Mouse (Mus musculus): ENCODE results near the gene Cdsn. TPM values are rescaled to one million over a fixed set of nuclear protein-coding genes. Genes with fewer than 3 reads are reported as not detected.

The Cdsn gene
- total RNA-seq, 1 experiment, result 1.1 TPM

DNA sequence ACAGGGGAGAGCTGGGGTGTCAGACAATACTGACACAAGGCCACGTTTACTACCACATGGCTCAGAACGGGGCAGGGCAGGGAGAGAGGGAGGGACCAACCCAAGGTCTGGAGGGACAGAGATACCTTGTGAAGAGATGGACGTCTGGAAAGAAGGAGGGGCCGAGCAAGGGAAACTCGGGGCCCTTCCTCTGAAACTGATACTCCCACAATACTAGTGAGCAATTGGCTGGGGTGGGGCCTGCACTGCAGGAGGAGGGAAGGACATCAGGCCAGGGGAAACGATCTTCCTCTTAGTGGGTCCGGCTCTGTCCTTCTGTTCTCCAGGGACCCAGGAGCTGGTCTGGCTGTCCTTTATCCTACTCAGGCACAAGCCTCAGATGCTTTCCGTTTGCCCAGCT is 1.1 kb upstream of the Cdsn start:
- Histone ChIP-seq H3K4me1 (ENCODE audit: control insufficient read depth in 2 of 2, insufficient read depth in 2 of 2, low read length in 2 of 2, poor library complexity in 1 of 2) (peaks cover 3 to 32% of the 10 kb centered on the region in 2 experiments; a peak in 1 of 4 replicates), H3K4me3 (ENCODE audit: insufficient read depth in 1 of 2, low read depth in 1 of 2, low read length in 2 of 2, poor library complexity in 1 of 2, severe bottlenecking in 1 of 2) (no peak overlapping the region), H3K36me3 (ENCODE audit: control insufficient read depth, insufficient read depth, low read length, poor library complexity, severe bottlenecking) (no peaks in the 10 kb centered on the region), H3K27ac (ENCODE audit: insufficient read depth, low read depth, low read length, poor library complexity, severe bottlenecking) (no peak overlapping the region), H3K9me3 (ENCODE audit: control insufficient read depth, insufficient read depth, low read depth, low read length) (no peaks in the 10 kb centered on the region), H3K9ac (ENCODE audit: insufficient read depth, low read depth, low read length, poor library complexity, severe bottlenecking) (no peak overlapping the region)
- TF ChIP-seq HCFC1 (IDR thresholded peaks at IDR 0.05; ENCODE audit: borderline replicate concordance, insufficient read depth, low read length), result no peak
- no peak for TF ChIP-seq CHD2 (IDR thresholded peaks at IDR 0.05; ENCODE audit: low read depth, low read length)
- no peak for TF ChIP-seq MAFK (IDR thresholded peaks at IDR 0.05; ENCODE audit: insufficient read depth, low read depth, low read length)
- no peak for TF ChIP-seq ZNF384 (IDR thresholded peaks at IDR 0.05; ENCODE audit: low read depth, low read length)
- TF ChIP-seq ZC3H11A (IDR thresholded peaks at IDR 0.05; ENCODE audit: borderline replicate concordance, low read depth, low read length), result no peak
- DNase-seq (ENCODE audit: low read depth, low spot score), result no peak
- in situ Hi-C loops (cut with MboI; ENCODE audit: low sequenced_read_pairs in 2 of 2, unreplicated experiment in 2 of 2), result no loop called here

DNA sequence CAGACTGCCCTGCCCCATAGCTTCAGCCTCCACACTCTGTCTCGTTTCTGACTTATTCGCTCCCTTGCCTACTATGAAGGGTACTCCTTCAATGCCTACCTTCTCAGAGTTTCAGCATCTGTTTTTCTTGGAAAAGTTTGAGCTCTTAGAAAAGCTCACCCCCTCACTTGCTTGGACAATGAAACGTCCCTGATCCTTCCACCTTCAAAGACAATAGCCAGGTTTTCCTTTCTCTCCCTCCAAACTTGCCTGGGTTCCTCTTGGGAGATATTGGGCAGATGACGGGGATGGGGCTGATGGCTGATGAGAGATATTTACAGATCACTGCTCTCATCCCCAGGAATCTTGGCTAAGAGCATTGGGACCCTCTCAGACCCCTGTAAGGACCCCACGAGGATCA is 2.4 kb downstream of the Cdsn start:
- TF ChIP-seq MAFK (IDR thresholded peaks at IDR 0.05; ENCODE audit: insufficient read depth, low read depth, low read length) (no peak), ZNF384 (IDR thresholded peaks at IDR 0.05; ENCODE audit: low read depth, low read length) (peak; percentile 90), HCFC1 (IDR thresholded peaks at IDR 0.05; ENCODE audit: borderline replicate concordance, insufficient read depth, low read length) (no peak), CHD2 (IDR thresholded peaks at IDR 0.05; ENCODE audit: low read depth, low read length) (no peak), ZC3H11A (IDR thresholded peaks at IDR 0.05; ENCODE audit: borderline replicate concordance, low read depth, low read length) (no peak)
- Histone ChIP-seq H3K36me3 (ENCODE audit: control insufficient read depth, insufficient read depth, low read length, poor library complexity, severe bottlenecking) (no peaks in the 10 kb centered on the region), H3K9ac (ENCODE audit: insufficient read depth, low read depth, low read length, poor library complexity, severe bottlenecking) (peak overlapping the region; percentile 79), H3K9me3 (ENCODE audit: control insufficient read depth, insufficient read depth, low read depth, low read length) (no peaks in the 10 kb centered on the region), H3K4me1 (ENCODE audit: control insufficient read depth in 2 of 2, insufficient read depth in 2 of 2, low read length in 2 of 2, poor library complexity in 1 of 2) (peaks cover 0 to 32% of the 10 kb centered on the region in 2 experiments; a peak in 1 of 4 replicates), H3K4me3 (ENCODE audit: insufficient read depth in 1 of 2, low read depth in 1 of 2, low read length in 2 of 2, poor library complexity in 1 of 2, severe bottlenecking in 1 of 2) (peak overlapping the region; percentile 70 to 72), H3K27ac (ENCODE audit: insufficient read depth, low read depth, low read length, poor library complexity, severe bottlenecking) (0 out of 2 replicates have a peak overlapping the region, but pooled peaks have one; percentile 64)
- in situ Hi-C loops (cut with MboI; ENCODE audit: low sequenced_read_pairs in 2 of 2, unreplicated experiment in 2 of 2), result no loop called here
- DNase-seq (ENCODE audit: low read depth, low spot score), result no peak

DNA sequence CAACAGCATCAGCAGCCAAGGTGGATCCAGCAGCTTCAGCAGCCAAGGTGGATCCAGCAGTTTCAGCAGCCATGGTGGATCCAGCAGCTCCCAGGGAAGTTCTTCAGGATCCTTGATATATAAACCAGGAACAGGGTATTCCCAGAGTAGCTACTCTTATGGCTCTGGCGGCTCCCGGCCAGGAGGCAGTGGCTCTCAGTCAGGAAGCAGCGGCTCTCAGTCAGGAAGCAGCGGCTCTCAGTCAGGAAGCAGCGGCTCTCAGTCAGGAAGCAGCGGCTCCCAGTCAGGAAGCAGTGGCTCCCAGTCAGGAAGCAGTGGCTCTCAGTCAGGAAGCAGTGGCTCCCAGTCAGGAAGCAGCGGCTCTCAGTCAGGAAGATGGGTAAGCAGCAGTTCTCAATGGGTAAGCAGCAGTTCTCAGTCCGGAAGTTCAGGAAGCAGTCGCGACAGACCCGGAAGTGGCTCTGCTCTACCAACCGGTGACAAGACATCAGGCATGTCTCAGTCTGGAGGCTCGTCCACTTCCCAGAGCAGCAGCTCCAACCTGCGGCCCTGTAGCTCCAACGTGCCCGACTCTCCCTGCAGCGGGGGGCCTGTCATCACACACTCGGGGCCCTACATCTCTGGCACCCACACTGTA is 3.0 kb downstream of the Cdsn start:
- Histone ChIP-seq H3K4me3 (ENCODE audit: insufficient read depth in 1 of 2, low read depth in 1 of 2, low read length in 2 of 2, poor library complexity in 1 of 2, severe bottlenecking in 1 of 2) (peak overlapping the region; percentile 70 to 72), H3K9me3 (ENCODE audit: control insufficient read depth, insufficient read depth, low read depth, low read length) (no peaks in the 10 kb centered on the region), H3K4me1 (ENCODE audit: control insufficient read depth in 2 of 2, insufficient read depth in 2 of 2, low read length in 2 of 2, poor library complexity in 1 of 2) (peaks cover 0 to 27% of the 10 kb centered on the region in 2 experiments; a peak in 1 of 4 replicates), H3K9ac (ENCODE audit: insufficient read depth, low read depth, low read length, poor library complexity, severe bottlenecking) (peak overlapping the region; percentile 79), H3K27ac (ENCODE audit: insufficient read depth, low read depth, low read length, poor library complexity, severe bottlenecking) (peak overlapping the region; percentile 64), H3K36me3 (ENCODE audit: control insufficient read depth, insufficient read depth, low read length, poor library complexity, severe bottlenecking) (no peaks in the 10 kb centered on the region)
- TF ChIP-seq ZNF384 (IDR thresholded peaks at IDR 0.05; ENCODE audit: low read depth, low read length) (no peak), HCFC1 (IDR thresholded peaks at IDR 0.05; ENCODE audit: borderline replicate concordance, insufficient read depth, low read length) (no peak), MAFK (IDR thresholded peaks at IDR 0.05; ENCODE audit: insufficient read depth, low read depth, low read length) (no peak), CHD2 (IDR thresholded peaks at IDR 0.05; ENCODE audit: low read depth, low read length) (no peak), ZC3H11A (IDR thresholded peaks at IDR 0.05; ENCODE audit: borderline replicate concordance, low read depth, low read length) (no peak)
- in situ Hi-C loops (cut with MboI; ENCODE audit: low sequenced_read_pairs in 2 of 2, unreplicated experiment in 2 of 2), result no loop called here
- no peak for DNase-seq (ENCODE audit: low read depth, low spot score)

DNA sequence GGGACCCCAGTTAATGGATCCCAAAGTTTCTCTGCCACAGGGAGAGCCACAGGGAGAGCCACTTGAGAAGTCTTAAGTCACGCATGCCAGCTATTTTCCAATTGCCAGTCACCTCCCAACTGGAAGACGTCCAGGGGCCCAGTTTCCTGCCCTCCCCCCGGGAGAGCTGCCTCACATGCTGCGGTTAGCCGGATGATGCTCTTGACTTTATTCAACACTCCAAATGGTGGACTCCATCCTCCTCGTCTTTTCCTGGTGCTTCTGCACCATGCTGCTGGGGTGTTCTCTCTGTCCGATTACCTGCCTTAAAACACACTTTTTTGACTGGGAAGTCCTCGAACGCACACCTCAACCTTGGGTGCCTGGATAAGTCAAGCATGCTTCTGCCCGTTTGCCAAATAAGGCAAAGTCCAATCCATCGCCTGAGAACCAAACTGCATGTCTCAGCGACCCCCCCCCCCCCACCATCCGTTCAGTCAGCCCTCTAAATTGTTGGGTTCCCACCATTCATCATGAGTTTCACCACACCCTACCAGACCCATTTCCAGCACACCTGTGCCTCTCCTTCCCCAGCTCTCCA is 4.3 kb downstream of the Cdsn start:
- H3K4me1 ChIP-seq (ENCODE audit: control insufficient read depth in 2 of 2, insufficient read depth in 2 of 2, low read length in 2 of 2, poor library complexity in 1 of 2), result peaks cover 0 to 21% of the 10 kb centered on the region in 2 experiments; a peak in 1 of 4 replicates
- in situ Hi-C loops (cut with MboI; ENCODE audit: low sequenced_read_pairs in 2 of 2, unreplicated experiment in 2 of 2), result no loop called here
- H3K27ac ChIP-seq (ENCODE audit: insufficient read depth, low read depth, low read length, poor library complexity, severe bottlenecking), result no peak overlapping the region
- TF ChIP-seq ZNF384 (IDR thresholded peaks at IDR 0.05; ENCODE audit: low read depth, low read length) (no peak), HCFC1 (IDR thresholded peaks at IDR 0.05; ENCODE audit: borderline replicate concordance, insufficient read depth, low read length) (no peak), CHD2 (IDR thresholded peaks at IDR 0.05; ENCODE audit: low read depth, low read length) (no peak), ZC3H11A (IDR thresholded peaks at IDR 0.05; ENCODE audit: borderline replicate concordance, low read depth, low read length) (no peak), MAFK (IDR thresholded peaks at IDR 0.05; ENCODE audit: insufficient read depth, low read depth, low read length) (no peak)
- H3K9ac ChIP-seq (ENCODE audit: insufficient read depth, low read depth, low read length, poor library complexity, severe bottlenecking), result no peak overlapping the region
- H3K9me3 ChIP-seq (ENCODE audit: control insufficient read depth, insufficient read depth, low read depth, low read length), result no peaks in the 10 kb centered on the region
- no peak for DNase-seq (ENCODE audit: low read depth, low spot score)
- H3K4me3 ChIP-seq (ENCODE audit: insufficient read depth in 1 of 2, low read depth in 1 of 2, low read length in 2 of 2, poor library complexity in 1 of 2, severe bottlenecking in 1 of 2), result no peak overlapping the region
- no peaks in the 10 kb centered on the region for H3K36me3 ChIP-seq (ENCODE audit: control insufficient read depth, insufficient read depth, low read length, poor library complexity, severe bottlenecking)
